Mouse (Mus musculus) small intestine, adult 2 months (tissue): ENCODE results near the gene Lmbr1l. TPM values are rescaled to one million over a fixed set of nuclear protein-coding genes. Genes with fewer than 3 reads are reported as not detected.
A peak's percentile ranks its signal among the peaks of the same experiment; 100 is the strongest.

Experiments
- H3K27ac ChIP-seq: fragments of 200-500 bp; 2 replicates; pipeline ENCODE4 v1.5.1; 2012; ENCODE audit warnings: low read depth, low read length, control low read depth, inconsistent platforms; ENCODE audit not compliant: insufficient read depth
- H3K27me3 ChIP-seq: fragments of 200-500 bp; 2 replicates; pipeline ENCODE4 v1.6.1; 2012; ENCODE audit warnings: mild to moderate bottlenecking, moderate library complexity, low read length, inconsistent platforms; ENCODE audit not compliant: control insufficient read depth, insufficient read depth
- H3K36me3 ChIP-seq: fragments of 200-500 bp; 2 replicates; pipeline ENCODE4 v1.6.1; 2012; ENCODE audit warnings: mild to moderate bottlenecking, low read length, control low read depth, inconsistent platforms; ENCODE audit not compliant: control insufficient read depth, insufficient read depth
- H3K4me1 ChIP-seq: fragments of 200-500 bp; 2 replicates; pipeline ENCODE4 v1.6.1; 2012; ENCODE audit warnings: low read length, inconsistent platforms, mixed read lengths; ENCODE audit not compliant: control insufficient read depth, insufficient read depth, insufficient read length
- H3K4me3 ChIP-seq: fragments of 200-500 bp; 2 replicates; pipeline ENCODE4 v1.5.1; 2012; ENCODE audit warnings: low read depth, mild to moderate bottlenecking, control low read depth, inconsistent platforms, low read length, moderate library complexity
- CTCF ChIP-seq: fragments of 200-500 bp; IDR thresholded peaks from 2 replicates; pipeline ENCODE4 v1.5.1; 2012; ENCODE audit warnings: low read depth, mild to moderate bottlenecking, control low read depth, inconsistent platforms, low read length, moderate library complexity, mixed read lengths; ENCODE audit not compliant: insufficient replicate concordance, insufficient read length; ENCODE audit errors: extremely low read depth
- POLR2A ChIP-seq: fragments of 200-500 bp; IDR thresholded peaks from 2 replicates; pipeline ENCODE4 v1.6.1; 2012; ENCODE audit warnings: low read depth, mild to moderate bottlenecking, control low read depth, inconsistent platforms, low read length, moderate library complexity
- WGBS: fragments of 180-500 bp; shearing (Covaris S2); methylation state at CpG from one replicate; pipeline ENCODE4 v1.1.7; 2018; 5-methylcytosine and 5-hydroxymethylcytosine counted together
- polyA plus RNA-seq: library from polyadenylated mRNA; depleted of rRNA; stranded (reverse); fragments of >200 nt; gene quantifications from 2 replicates; pipeline ENCODE4 v1.2.3, GENCODE M21; 2012

The Lmbr1l gene
- polyA plus RNA-seq, 1 experiment: 395 TPM

DNA sequence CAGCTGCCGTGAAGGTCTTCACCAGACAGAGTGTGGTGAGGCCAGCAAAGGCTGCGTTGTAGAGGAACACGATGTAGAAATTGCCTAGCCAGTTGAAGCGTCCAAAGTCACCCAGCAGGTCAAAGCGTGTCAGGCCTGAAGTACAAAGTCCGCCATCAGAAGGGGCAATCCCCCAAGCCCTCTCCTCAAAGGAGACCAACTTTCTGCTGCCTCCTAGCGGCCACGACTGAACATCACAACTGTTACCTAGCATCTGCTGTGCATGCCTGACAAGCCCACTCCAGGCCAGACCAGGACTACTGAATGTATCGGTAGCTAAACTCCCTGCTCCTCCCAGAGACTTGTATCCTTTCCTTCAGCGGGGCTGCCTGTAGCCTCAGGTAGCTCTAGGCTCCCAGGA, 13.3 kb downstream of the Lmbr1l start:
- WGBS: 50% methylated on average over 10 of the region's 10 CpGs
- TF ChIP-seq POLR2A (no peak), CTCF (peak; percentile 72; the same call in 1 of the 2 replicates)
- H3K4me1 ChIP-seq: no peaks in the 10 kb centered on the region

GRCm38 (mm10) chr15:98902600-98902999, 15.4 kb downstream of the Lmbr1l start:
- no peak for TF ChIP-seq CTCF
- TF ChIP-seq POLR2A: no peak
- Histone ChIP-seq H3K27me3 (peaks cover 14% of the 10 kb centered on the region), H3K4me1 (0 out of 2 replicates have a peak, but pooled peaks cover 2% of the 10 kb centered on the region), H3K4me3 (no peak overlapping the region), H3K36me3 (peaks cover 28% of the 10 kb centered on the region), H3K27ac (no peak overlapping the region)
- 91% methylated on average over 2 of the region's 2 CpGs for WGBS

More for the DNA sequence above, 13.3 kb downstream of the Lmbr1l start:
- Histone ChIP-seq H3K27ac (no peak overlapping the region), H3K4me3 (no peak overlapping the region), H3K27me3 (no peaks in the 10 kb centered on the region), H3K36me3 (peaks cover 49% of the 10 kb centered on the region)

GRCm38 (mm10) chr15:98901530-98901929, 16.5 kb downstream of the Lmbr1l start:
- WGBS: 64% methylated on average over 1 of the region's 1 CpGs
- Histone ChIP-seq H3K4me3 (no peak overlapping the region), H3K36me3 (peaks cover 19% of the 10 kb centered on the region), H3K4me1 (0 out of 2 replicates have a peak, but pooled peaks cover 2% of the 10 kb centered on the region), H3K27ac (no peak overlapping the region), H3K27me3 (peaks cover 23% of the 10 kb centered on the region)
- TF ChIP-seq CTCF (no peak), POLR2A (no peak)

DNA sequence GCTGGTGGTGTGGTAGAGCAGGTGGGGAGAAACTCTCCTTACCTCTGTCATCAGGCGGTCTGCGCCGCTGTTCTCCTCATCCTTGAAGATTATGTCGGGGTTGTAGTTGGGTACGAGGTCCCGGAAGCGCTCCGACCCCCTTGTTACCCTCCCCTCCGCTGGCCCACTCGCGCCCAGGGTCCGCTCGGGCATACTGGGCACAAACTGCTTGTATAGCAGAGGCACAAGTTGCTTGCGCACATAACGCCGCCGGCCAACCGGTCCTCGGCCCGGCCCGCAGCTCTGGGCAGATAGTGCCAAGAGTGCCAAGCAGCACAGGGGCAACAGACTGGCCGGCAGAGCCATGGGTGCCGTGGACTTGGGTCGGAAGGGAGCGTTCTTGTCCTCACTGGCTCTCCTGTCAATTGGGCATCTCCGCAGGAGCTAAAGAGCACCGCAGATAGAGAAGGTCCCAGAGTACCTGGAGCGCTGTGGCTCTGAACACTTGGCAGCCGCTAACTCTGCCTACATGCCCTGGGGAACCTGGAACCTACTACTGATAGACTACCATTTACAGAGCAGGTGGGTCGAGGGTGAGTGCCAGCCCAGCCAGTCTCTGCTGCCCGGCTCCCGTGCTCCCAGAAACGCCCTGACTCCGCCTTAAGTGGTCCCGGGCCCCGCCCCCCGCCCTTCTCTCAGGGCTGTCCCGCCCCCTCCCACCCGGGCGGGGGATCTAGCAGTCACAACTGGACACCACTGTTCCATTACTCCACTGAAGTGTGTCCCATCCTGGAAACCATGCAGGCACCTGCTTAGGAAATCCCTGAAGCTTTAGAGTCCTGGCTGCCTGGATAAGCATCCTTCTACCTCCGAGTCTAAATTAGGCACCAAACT, 19.9 kb downstream of the Lmbr1l start, which contains the start of gene Dhh:
Gene Dhh (minus strand): TSS at position 613 of the 873 bp plus-strand sequence.
- TF ChIP-seq POLR2A: no peak
- TF ChIP-seq CTCF: no peak
- Histone ChIP-seq H3K36me3 (no peaks in the 10 kb centered on the region), H3K27ac (no peak within 1 kb of the TSS), H3K27me3 (peaks cover 54% of the 10 kb centered on the region), H3K4me1 (peaks cover 20% of the 10 kb centered on the region), H3K4me3 (peak within 1 kb of the TSS; percentile 13)
- WGBS: 3% methylated on average over 41 of the region's 41 CpGs

DNA sequence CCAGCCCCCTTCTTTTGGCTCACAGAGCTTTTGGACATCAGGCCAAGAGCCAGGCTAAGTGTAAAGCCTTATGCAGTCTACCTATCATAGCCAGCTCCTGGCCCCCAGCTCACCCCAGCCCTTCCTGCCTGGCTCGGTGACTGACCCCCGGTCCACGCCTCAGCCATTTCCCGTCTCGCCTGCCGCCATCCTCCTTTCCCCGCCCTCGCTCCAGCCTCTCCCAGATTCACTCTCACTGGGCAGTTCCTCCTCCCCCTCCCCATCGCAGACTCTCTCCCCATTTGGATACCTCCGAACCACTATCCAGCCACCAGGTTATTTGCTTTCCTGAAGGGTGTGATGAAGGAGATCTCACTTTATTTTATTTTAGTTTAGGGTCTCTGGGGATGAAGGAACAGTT, 20.5 kb downstream of the Lmbr1l start:
- peaks cover 20% of the 10 kb centered on the region for H3K4me1 ChIP-seq
- no peak overlapping the region for H3K4me3 ChIP-seq
- TF ChIP-seq CTCF (no peak), POLR2A (no peak)
- no peak overlapping the region for H3K27ac ChIP-seq
- peaks cover 54% of the 10 kb centered on the region for H3K27me3 ChIP-seq
- no peaks in the 10 kb centered on the region for H3K36me3 ChIP-seq
- WGBS: 8% methylated on average over 10 of the region's 10 CpGs

GRCm38 (mm10) chr15:98895635-98896589, 22.1 kb downstream of the Lmbr1l start:
- 11% methylated on average over 41 of the region's 41 CpGs for WGBS
- Histone ChIP-seq H3K27me3 (peaks cover 54% of the 10 kb centered on the region), H3K4me3 (peak overlapping the region; percentile 9), H3K36me3 (no peaks in the 10 kb centered on the region), H3K27ac (no peak overlapping the region), H3K4me1 (peaks cover 20% of the 10 kb centered on the region)
- no peak for TF ChIP-seq POLR2A
- TF ChIP-seq CTCF: no peak
